Mouse (Mus musculus) forebrain, embryonic 15.5 days (tissue): ENCODE data around the gene Fkrp. TPM values are rescaled to one million over a fixed set of nuclear protein-coding genes. Genes with fewer than 3 reads are reported as not detected.

Source experiments
- ATAC-seq: fragments of 200-750 bp; cut with Nextera tagmentation; replicated peaks from 2 replicates; pipeline ENCODE4 v1.8.0; 2017; ENCODE audit warnings: mild to moderate bottlenecking, moderate TSS enrichment, moderate library complexity
- H3K27ac ChIP-seq: fragments of 300-500 bp; sonication (generic); replicated peaks from 2 replicates; pipeline ENCODE4 v1.5.1; 2015; ENCODE audit warnings: mild to moderate bottlenecking, inconsistent platforms
- H3K27me3 ChIP-seq: fragments of 300-500 bp; sonication (generic); 2 replicates; pipeline ENCODE4 v1.6.1; 2015; ENCODE audit warnings: inconsistent platforms
- H3K36me3 ChIP-seq: fragments of 300-500 bp; sonication (generic); 2 replicates; pipeline ENCODE4 v1.6.1; 2015; ENCODE audit warnings: mild to moderate bottlenecking, inconsistent platforms
- H3K4me1 ChIP-seq: fragments of 300-500 bp; sonication (generic); 2 replicates; pipeline ENCODE4 v1.6.1; 2015; ENCODE audit warnings: inconsistent platforms
- H3K4me2 ChIP-seq: fragments of 300-500 bp; sonication (generic); replicated peaks from 2 replicates; pipeline ENCODE4 v1.6.1; 2015; ENCODE audit warnings: mild to moderate bottlenecking, inconsistent platforms
- H3K4me3 ChIP-seq: fragments of 300-500 bp; sonication (generic); 2 replicates; pipeline ENCODE4 v1.5.1; 2015; ENCODE audit warnings: mild to moderate bottlenecking, inconsistent platforms
- H3K9ac ChIP-seq: fragments of 300-500 bp; sonication (generic); replicated peaks from 2 replicates; pipeline ENCODE4 v1.6.1; 2015; ENCODE audit warnings: mild to moderate bottlenecking, inconsistent platforms
- H3K9me3 ChIP-seq: fragments of 300-500 bp; sonication (generic); 2 replicates; pipeline ENCODE4 v1.6.1; 2016; ENCODE audit warnings: inconsistent platforms
- WGBS: fragments of 180-500 bp; shearing (Covaris S2); methylation state at CpG from one replicate; pipeline ENCODE4 v1.1.7; 2015; ENCODE audit warnings: mixed read lengths; 5-methylcytosine and 5-hydroxymethylcytosine counted together
- polyA plus RNA-seq: library from polyadenylated mRNA; unstranded; fragments of >200 nt; fragmentation: Nextera tagmentation; extraction: Ambion mirVana; gene quantifications from 2 replicates; pipeline ENCODE4 v1.2.1, GENCODE M21; 2015

Gene Fkrp
- polyA plus RNA-seq, 1 experiment from 2014 or later: 28.2 TPM

DNA sequence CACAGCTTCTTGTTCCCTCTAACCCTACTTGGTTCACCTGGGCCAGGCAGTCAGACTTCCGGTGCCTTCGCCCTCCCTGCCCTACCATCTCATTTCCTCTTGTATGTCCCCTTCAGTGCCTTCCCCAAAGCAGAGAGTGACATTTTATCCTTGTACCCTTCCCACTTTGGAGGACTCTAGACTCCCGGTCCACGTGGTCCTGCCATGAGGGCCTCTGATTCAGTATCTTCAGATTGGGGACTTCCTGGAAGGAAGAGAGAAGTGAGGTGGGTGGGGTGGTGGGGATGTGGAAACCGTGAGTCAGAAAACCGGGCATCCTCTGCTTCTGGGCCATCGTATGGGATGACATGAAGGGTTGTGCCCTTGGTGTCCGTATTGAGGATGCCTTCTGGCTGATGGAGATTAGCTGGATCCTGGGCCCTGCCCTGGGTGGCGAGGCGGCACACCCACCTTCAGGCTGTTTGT lies 33.3 kb downstream of the Fkrp start:
- H3K27ac ChIP-seq: no peak overlapping the region
- peaks cover 34% of the 10 kb centered on the region for H3K4me1 ChIP-seq
- no peak for ATAC-seq
- H3K9ac ChIP-seq: no peak overlapping the region
- no peaks in the 10 kb centered on the region for H3K27me3 ChIP-seq
- WGBS: 13% methylated on average over 10 of the region's 10 CpGs
- no peaks in the 10 kb centered on the region for H3K36me3 ChIP-seq
- peak overlapping the region; percentile 52 for H3K4me3 ChIP-seq
- H3K4me2 ChIP-seq: peak overlapping the region; percentile 98
- no peaks in the 10 kb centered on the region for H3K9me3 ChIP-seq

GRCm38 (mm10) chr7:16782555-16783125 lies 33.9 kb downstream of the Fkrp start:
- H3K27me3 ChIP-seq: no peaks in the 10 kb centered on the region
- H3K36me3 ChIP-seq: no peaks in the 10 kb centered on the region
- no peak for ATAC-seq
- H3K9me3 ChIP-seq: no peaks in the 10 kb centered on the region
- H3K4me2 ChIP-seq: peak overlapping the region; percentile 98
- peak overlapping the region; percentile 52 for H3K4me3 ChIP-seq
- WGBS: 6% methylated on average over 11 of the region's 11 CpGs
- H3K9ac ChIP-seq: peak overlapping the region; percentile 48
- H3K27ac ChIP-seq: no peak overlapping the region
- peaks cover 34% of the 10 kb centered on the region for H3K4me1 ChIP-seq

GRCm38 (mm10) chr7:16781816-16782554 lies 34.5 kb downstream of the Fkrp start:
- WGBS: under 1% methylated on average over 60 of the region's 60 CpGs
- peak overlapping the region; percentile 48 for H3K9ac ChIP-seq
- no peaks in the 10 kb centered on the region for H3K27me3 ChIP-seq
- no peak overlapping the region for H3K27ac ChIP-seq
- ATAC-seq: peak; percentile 41
- H3K4me2 ChIP-seq: peak overlapping the region; percentile 98
- peak overlapping the region; percentile 52 for H3K4me3 ChIP-seq
- H3K36me3 ChIP-seq: no peaks in the 10 kb centered on the region
- peaks cover 34% of the 10 kb centered on the region for H3K4me1 ChIP-seq
- no peaks in the 10 kb centered on the region for H3K9me3 ChIP-seq

DNA sequence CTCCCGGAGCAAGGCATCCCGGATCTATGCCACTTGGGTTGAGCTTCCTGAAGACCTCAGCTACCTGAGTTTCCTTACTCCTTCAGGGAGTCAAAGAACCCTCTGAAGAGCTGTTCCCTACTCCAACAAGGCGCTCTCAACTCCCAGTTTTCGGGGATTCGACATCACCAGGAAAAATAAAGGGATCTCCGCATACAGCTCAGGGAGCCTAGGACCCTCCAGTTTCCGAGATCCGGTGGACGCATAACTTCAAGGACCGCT lies 35.0 kb downstream of the Fkrp start:
- H3K27me3 ChIP-seq: no peaks in the 10 kb centered on the region
- H3K4me1 ChIP-seq: peaks cover 34% of the 10 kb centered on the region
- H3K4me2 ChIP-seq: peak overlapping the region; percentile 98
- peak overlapping the region; percentile 48 for H3K9ac ChIP-seq
- WGBS: 0% methylated on average over 10 of the region's 10 CpGs
- H3K9me3 ChIP-seq: no peaks in the 10 kb centered on the region
- no peak overlapping the region for H3K27ac ChIP-seq
- no peak; the same call in 1 of the 2 replicates for ATAC-seq
- no peaks in the 10 kb centered on the region for H3K36me3 ChIP-seq
- H3K4me3 ChIP-seq: peak overlapping the region; percentile 52

DNA sequence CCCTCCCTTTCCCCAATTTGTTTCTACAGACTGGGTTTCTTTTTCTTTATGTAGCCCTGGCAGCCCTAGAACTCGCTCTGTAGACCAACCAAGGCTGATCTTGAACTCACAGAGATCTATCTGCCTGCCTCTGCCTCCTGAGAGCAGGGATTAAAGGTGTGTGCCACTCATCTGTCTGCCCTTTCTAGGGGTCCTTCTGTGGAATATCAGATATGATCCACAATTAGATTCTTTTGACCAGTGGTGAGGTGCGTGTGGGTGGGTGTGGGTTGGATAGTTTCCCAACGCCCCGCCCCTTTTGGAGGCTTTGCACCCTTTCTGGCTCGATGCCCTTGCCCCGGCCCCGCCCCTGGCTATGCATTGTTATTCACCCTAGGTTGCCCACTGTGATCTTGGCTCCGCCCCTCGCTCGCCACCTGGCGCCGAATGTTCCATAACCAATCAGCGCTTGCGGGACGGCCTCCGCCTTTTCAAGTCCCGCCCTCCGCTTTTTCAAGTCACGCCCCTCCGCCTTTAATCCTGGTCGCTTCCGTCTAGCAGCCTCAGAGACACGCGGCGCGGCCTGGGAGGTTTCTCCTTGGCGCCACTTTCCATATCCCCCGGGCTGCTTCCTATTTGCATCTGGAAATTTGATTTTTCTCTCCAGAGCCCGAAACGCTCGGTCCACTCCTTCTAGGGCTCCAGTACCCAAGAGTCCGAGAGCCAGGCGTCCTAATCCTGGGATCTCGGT lies 35.5 kb downstream of the Fkrp start, which contains the start of gene Slc1a5:
Gene Slc1a5 (plus strand): TSS at position 516 of the 730 bp plus-strand sequence.
- no peak within 1 kb of the TSS for H3K27ac ChIP-seq
- H3K4me2 ChIP-seq: peak within 1 kb of the TSS; percentile 98
- peaks cover 34% of the 10 kb centered on the region for H3K4me1 ChIP-seq
- 2% methylated on average over 34 of the region's 34 CpGs for WGBS
- H3K4me3 ChIP-seq: peak within 1 kb of the TSS; percentile 52
- peak; percentile 82 for ATAC-seq
- H3K9ac ChIP-seq: peak within 1 kb of the TSS; percentile 48
- H3K9me3 ChIP-seq: no peaks in the 10 kb centered on the region
- no peaks in the 10 kb centered on the region for H3K27me3 ChIP-seq
- H3K36me3 ChIP-seq: no peaks in the 10 kb centered on the region

- no peak for ATAC-seq
- Histone ChIP-seq H3K36me3 (no peaks in the 10 kb centered on the region), H3K27ac (no peak overlapping the region), H3K27me3 (no peaks in the 10 kb centered on the region), H3K4me3 (no peak overlapping the region), H3K4me2 (no peak overlapping the region), H3K9me3 (no peaks in the 10 kb centered on the region), H3K4me1 (peaks cover 34% of the 10 kb centered on the region), H3K9ac (no peak overlapping the region)
- 64% methylated on average over 5 of the region's 5 CpGs for WGBS
Measured at GRCm38 (mm10) chr7:16780076-16780475, 36.5 kb downstream of the Fkrp start.

- H3K27ac ChIP-seq: no peak overlapping the region
- H3K9me3 ChIP-seq: no peaks in the 10 kb centered on the region
- 70% methylated on average over 5 of the region's 5 CpGs for WGBS
- peaks cover 3% of the 10 kb centered on the region; the same call in 1 of the 2 replicates for H3K4me1 ChIP-seq
- no peak overlapping the region for H3K4me2 ChIP-seq
- H3K36me3 ChIP-seq: no peaks in the 10 kb centered on the region
- no peak for ATAC-seq
- no peak overlapping the region for H3K4me3 ChIP-seq
- no peaks in the 10 kb centered on the region for H3K27me3 ChIP-seq
- H3K9ac ChIP-seq: no peak overlapping the region
Measured at GRCm38 (mm10) chr7:16775888-16776287, 40.6 kb downstream of the Fkrp start.

- H3K4me1 ChIP-seq: no peaks in the 10 kb centered on the region
- H3K27ac ChIP-seq: no peak overlapping the region
- WGBS: 25% methylated on average over 2 of the region's 2 CpGs
- no peaks in the 10 kb centered on the region for H3K27me3 ChIP-seq
- H3K9me3 ChIP-seq: no peaks in the 10 kb centered on the region
- no peak overlapping the region for H3K4me3 ChIP-seq
- no peak for ATAC-seq
- H3K4me2 ChIP-seq: no peak overlapping the region
- H3K36me3 ChIP-seq: no peaks in the 10 kb centered on the region
- no peak overlapping the region for H3K9ac ChIP-seq
Measured at GRCm38 (mm10) chr7:16766443-16766842, 50.1 kb downstream of the Fkrp start.

DNA sequence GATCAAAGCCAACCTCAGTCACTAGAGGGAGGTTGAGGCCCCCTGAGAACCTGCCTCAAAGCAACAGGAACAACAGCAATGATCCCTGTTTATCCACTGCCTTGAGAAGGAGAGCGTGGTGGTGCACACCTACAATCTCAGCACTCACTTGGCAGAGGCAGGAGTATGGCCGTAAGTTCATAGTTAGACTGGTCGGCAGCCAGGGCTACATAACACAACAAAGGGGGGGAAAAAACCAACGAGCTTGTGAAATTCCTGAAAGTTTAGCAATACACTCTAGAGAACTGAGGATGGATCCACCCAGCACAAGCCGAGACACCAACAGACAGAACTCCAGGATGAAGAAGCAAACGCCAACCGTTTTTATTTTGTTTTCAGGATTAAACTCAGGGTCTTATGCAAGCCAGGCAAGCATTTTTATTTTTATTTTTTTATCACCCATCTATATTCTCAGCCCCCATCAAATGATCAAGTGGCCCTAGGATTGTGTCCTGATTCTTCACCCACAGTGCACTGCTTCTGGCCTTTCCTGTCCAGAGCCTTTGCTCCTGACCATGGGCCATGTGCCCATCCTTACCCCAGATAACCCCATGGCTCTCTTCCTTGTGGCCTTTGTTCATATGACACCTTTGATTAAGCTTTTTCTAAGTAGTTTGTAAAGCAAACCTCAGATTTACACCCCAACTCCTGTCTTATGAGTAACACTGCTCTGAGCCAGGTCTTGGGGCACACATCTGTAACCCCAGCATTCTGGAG lies 52.9 kb downstream of the Fkrp start:
- WGBS: 85% methylated on average over 7 of the region's 7 CpGs
- H3K4me3 ChIP-seq: no peak overlapping the region

DNA sequence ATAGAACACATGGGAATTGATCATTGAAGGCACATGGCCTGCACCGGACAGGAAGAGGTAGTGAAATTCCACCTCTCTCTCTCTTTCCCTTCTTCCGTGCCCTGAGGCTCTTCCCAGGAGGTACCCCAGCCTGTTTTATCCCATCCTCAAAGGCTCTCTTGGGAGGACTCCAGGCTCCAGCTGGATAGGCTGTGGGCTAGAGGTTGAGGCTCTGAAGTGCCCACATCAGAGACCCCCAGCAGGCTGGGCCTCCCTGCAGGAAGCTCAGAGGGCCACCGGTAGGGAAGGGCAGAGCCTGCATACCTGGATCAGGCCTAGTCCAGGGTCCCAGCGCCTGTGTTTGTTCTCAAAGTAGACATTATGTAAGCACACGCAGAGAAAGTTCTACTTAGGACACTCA lies 54.9 kb downstream of the Fkrp start:
- no peaks in the 10 kb centered on the region for H3K27me3 ChIP-seq
- 54% methylated on average over 5 of the region's 5 CpGs for WGBS

More for the DNA sequence above, 52.9 kb downstream of the Fkrp start:
- Histone ChIP-seq H3K9me3 (no peaks in the 10 kb centered on the region), H3K4me1 (no peaks in the 10 kb centered on the region), H3K27me3 (no peaks in the 10 kb centered on the region), H3K9ac (no peak overlapping the region), H3K36me3 (no peaks in the 10 kb centered on the region), H3K4me2 (no peak overlapping the region), H3K27ac (no peak overlapping the region)
- no peak for ATAC-seq

DNA sequence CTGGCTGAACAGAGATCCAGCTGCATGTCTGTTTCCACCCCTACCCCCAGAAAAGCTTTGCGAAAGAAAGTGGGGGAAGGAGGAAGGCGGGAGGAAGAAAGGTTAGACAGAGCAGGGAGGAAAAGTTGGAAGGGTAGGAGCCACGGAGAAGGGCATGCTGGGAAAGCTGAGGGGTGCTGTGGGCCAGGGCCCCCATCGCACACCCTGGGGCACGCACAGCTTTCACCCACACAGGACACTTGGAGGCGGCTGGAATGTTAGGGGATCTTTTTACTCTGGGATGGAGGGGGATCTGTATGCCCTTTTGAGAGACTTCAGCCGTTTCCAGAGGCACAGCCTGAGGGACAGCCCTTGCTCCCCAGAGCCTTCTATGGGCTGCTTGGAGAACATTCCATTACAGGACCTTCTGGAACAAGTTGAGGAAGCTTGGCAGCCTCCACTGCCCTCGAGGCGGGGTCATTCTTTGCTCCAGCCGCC lies 55.5 kb downstream of the Fkrp start:
- Histone ChIP-seq H3K9ac (no peak overlapping the region), H3K27me3 (no peaks in the 10 kb centered on the region), H3K4me3 (no peak overlapping the region), H3K4me2 (no peak overlapping the region), H3K36me3 (no peaks in the 10 kb centered on the region), H3K27ac (no peak overlapping the region), H3K9me3 (no peaks in the 10 kb centered on the region), H3K4me1 (no peaks in the 10 kb centered on the region)
- no peak for ATAC-seq
- WGBS: 53% methylated on average over 10 of the region's 10 CpGs

More for the DNA sequence above, 54.9 kb downstream of the Fkrp start:
- H3K4me3 ChIP-seq: no peak overlapping the region
- H3K9ac ChIP-seq: no peak overlapping the region
- no peak overlapping the region for H3K4me2 ChIP-seq
- no peaks in the 10 kb centered on the region for H3K4me1 ChIP-seq
- H3K36me3 ChIP-seq: no peaks in the 10 kb centered on the region
- no peak for ATAC-seq
- no peak overlapping the region for H3K27ac ChIP-seq
- no peaks in the 10 kb centered on the region for H3K9me3 ChIP-seq
